Mouse (Mus musculus): ENCODE results near the gene Pde7b. TPM values are rescaled to one million over a fixed set of nuclear protein-coding genes. Genes with fewer than 3 reads are reported as not detected.

The Pde7b gene
- polyA plus RNA-seq, 1 experiment from 2014 or later, result 2.5 TPM

DNA sequence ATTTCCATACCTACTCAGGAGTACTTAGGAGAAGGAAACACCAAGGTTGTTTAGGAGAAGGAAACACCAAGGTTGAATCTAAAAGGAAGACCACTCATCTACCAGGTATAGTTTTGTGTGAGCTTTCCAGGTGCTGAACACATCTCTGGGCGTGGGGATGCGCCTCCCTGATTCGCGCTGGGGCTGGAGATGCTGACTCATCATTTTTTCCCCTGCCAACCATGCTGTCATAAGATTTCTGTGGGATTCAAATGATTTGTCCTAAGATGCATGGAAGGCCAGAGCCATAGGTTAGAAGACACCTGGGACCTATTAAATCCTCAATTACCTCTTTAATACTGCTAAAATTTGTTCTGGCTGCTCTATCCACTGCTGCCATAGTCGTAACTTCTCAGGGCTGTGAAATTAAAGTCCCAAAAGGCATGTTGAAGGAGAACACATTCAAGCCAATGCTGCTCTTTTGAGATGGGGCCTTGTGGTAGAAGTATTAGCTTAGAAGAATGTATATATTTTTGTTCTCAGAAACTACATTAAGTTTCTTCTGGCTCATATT is 157.1 kb downstream of the Pde7b start:
- no peak for ATAC-seq (ENCODE audit: low FRiP score)
- Histone ChIP-seq H3K9ac (no peak overlapping the region), H3K36me3 (replicated peaks) (no peaks in the 10 kb centered on the region), H3K4me3 (replicated peaks) (no peak overlapping the region), H3K9me3 (no peaks in the 10 kb centered on the region), H3K27me3 (no peaks in the 10 kb centered on the region), H3K4me1 (no peaks in the 10 kb centered on the region), H3K27ac (no peak overlapping the region), H3K4me2 (no peak overlapping the region)
- 89% methylated on average over 5 of the region's 5 CpGs for WGBS

DNA sequence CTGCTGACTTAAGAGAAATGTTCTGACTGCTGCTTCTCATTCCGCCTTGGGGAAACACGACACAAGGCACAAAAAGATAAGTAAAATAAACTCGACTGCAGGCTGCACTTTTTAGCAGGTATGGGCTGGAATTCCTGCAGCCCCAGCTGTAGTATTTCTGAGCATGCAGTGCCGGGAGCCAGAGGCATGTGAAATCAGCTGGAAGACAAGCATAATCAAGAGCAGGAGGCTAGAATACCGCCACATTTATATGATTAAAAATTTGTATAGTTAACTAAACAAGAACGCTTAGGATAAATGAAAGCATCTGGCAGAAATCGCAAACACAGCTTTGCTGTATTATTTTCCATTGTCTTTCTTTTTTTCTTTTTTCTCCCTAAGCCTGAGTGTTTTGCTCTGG is 168.4 kb downstream of the Pde7b start:
- no peak overlapping the region for H3K9ac ChIP-seq
- H3K27me3 ChIP-seq, result 0 out of 2 replicates have a peak, but pooled peaks cover 2% of the 10 kb centered on the region
- no peak overlapping the region for H3K4me2 ChIP-seq
- no peaks in the 10 kb centered on the region for H3K4me1 ChIP-seq
- no peaks in the 10 kb centered on the region for H3K36me3 ChIP-seq (replicated peaks)
- no peaks in the 10 kb centered on the region for H3K9me3 ChIP-seq
- ATAC-seq (ENCODE audit: low FRiP score), result no peak
- no peak overlapping the region for H3K4me3 ChIP-seq (replicated peaks)
- 68% methylated on average over 7 of the region's 7 CpGs for WGBS
- no peak overlapping the region for H3K27ac ChIP-seq

DNA sequence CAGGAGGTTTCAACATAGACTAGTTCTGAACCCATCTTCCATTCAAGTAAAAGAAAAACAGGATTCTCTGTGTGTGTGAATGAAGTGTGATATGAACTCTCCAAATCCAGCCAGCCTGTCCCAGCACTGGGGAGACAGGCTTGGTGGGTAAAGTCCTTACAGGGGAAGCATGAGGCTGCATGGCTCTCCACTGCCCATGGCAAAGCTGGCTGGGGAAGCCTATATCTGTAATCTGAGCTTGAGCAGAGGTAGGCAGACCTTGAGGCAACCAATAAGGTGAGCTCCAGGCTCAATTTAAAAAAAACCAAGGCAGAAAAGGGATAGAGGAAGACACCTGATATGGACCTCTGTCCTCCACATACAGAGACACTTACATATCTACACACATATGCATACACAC is 173.5 kb downstream of the Pde7b start:
- Histone ChIP-seq H3K36me3 (replicated peaks) (no peaks in the 10 kb centered on the region), H3K9ac (no peak overlapping the region), H3K9me3 (no peaks in the 10 kb centered on the region), H3K4me1 (peaks cover 21% of the 10 kb centered on the region), H3K27ac (no peak overlapping the region), H3K4me3 (replicated peaks) (no peak overlapping the region), H3K27me3 (peaks cover 12% of the 10 kb centered on the region; the same call in 1 of the 2 replicates), H3K4me2 (no peak overlapping the region)
- no peak for ATAC-seq (ENCODE audit: low FRiP score)

DNA sequence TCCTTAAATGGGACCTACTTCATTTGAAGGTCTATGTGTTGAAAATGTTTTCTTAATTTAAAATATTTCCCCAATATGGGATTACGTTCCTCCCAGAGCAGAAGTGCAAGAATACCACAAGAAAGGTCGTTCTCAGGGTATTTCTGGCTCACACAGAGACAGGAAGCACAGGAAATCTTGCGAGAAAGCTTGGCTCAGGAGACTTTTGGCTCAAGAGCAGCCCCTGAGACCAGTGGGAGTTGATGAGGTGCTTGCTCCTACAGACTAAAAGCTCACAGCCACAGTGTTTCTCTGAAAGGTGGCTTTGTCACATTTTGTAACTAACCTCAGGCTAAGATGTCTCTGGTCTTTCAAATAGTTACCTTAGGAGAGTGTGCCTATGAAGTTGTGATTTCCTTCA is 174.1 kb downstream of the Pde7b start:
- Histone ChIP-seq H3K4me2 (no peak overlapping the region), H3K27me3 (peaks cover 12% of the 10 kb centered on the region; the same call in 1 of the 2 replicates), H3K4me3 (replicated peaks) (no peak overlapping the region), H3K36me3 (replicated peaks) (no peaks in the 10 kb centered on the region), H3K4me1 (peaks cover 21% of the 10 kb centered on the region), H3K9me3 (no peaks in the 10 kb centered on the region), H3K9ac (no peak overlapping the region), H3K27ac (no peak overlapping the region)
- WGBS, result 78% methylated on average over 3 of the region's 3 CpGs
- no peak for ATAC-seq (ENCODE audit: low FRiP score)

DNA sequence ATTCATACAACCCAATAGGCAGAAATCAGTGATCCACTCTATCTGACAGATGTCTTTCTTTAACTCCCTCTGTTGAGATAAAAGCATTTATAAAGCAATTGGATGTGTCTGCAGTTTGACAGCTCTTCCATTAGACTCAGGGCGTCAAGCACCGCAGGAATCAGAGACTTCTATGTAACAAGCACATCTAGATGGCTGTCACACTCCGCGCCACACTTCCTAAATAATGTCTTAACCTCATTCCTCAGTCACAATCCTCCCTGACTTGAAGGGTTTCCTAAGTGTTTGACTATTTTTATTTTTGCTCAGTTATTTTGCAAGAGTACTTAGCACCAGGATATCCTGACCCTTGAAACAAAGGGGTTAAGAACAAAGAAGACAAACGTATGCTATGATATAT is 174.7 kb downstream of the Pde7b start:
- H3K36me3 ChIP-seq (replicated peaks), result no peaks in the 10 kb centered on the region
- ATAC-seq (ENCODE audit: low FRiP score), result 0 out of 2 replicates have a peak, but pooled peaks have one; percentile 18
- WGBS, result 62% methylated on average over 5 of the region's 5 CpGs

DNA sequence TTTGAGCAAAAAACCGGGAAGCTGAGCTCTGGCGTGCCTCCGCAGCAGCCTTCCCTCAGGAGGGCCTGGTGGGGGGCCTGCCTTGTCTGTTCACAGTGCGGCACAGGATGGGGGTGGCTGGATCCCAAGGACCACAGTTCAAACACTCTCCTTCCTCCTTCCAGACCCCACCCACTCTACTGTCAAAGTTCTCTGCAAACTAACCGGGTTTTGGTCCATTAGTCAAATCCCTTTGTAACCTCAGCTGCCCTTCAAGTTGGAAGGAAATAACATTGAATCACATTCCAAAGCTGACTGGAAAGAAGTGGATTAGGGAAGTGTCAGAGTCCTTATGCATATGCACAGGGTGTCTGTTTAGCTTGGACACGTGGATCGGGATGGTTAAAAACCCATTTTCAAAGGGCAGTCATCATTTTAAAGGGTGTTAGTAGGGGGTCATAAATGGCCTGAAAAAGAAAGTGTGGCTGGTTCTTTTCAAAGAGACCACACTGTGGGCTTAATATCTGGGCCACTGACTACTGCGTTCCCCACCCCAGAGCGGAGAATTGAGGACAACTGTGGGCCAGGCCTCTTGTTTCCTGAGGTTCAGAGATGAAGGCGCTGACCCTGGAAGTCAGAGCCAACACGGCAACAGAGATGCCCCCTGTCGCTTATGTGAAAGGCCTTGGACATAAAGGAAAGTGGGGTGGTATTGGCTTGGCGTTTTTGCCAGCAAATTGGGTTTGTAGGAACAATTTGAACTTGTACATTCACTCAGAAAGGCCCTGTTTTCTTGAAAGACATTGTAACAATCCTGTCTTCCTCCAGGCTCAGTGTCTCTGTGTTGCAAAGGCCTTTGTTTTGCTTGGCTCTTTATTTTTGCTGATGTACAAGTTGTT is 175.8 kb downstream of the Pde7b start:
- peaks cover 21% of the 10 kb centered on the region for H3K4me1 ChIP-seq
- H3K36me3 ChIP-seq (replicated peaks), result no peaks in the 10 kb centered on the region
- WGBS, result 9% methylated on average over 13 of the region's 13 CpGs
- no peak overlapping the region for H3K27ac ChIP-seq
- ATAC-seq (ENCODE audit: low FRiP score), result no peak; the same call in 1 of the 2 replicates
- no peak overlapping the region for H3K9ac ChIP-seq
- no peaks in the 10 kb centered on the region for H3K9me3 ChIP-seq
- H3K27me3 ChIP-seq, result peaks cover 12% of the 10 kb centered on the region; the same call in 1 of the 2 replicates
- H3K4me2 ChIP-seq, result peak overlapping the region; percentile 67
- H3K4me3 ChIP-seq (replicated peaks), result peak overlapping the region; percentile 32; the same call in 1 of the 2 replicates

More for the DNA sequence above, 174.7 kb downstream of the Pde7b start:
- H3K9ac ChIP-seq, result no peak overlapping the region
- H3K4me1 ChIP-seq, result peaks cover 21% of the 10 kb centered on the region
- no peak overlapping the region for H3K27ac ChIP-seq
- H3K4me3 ChIP-seq (replicated peaks), result no peak overlapping the region
- no peak overlapping the region for H3K4me2 ChIP-seq
- no peaks in the 10 kb centered on the region for H3K9me3 ChIP-seq
- H3K27me3 ChIP-seq, result peaks cover 12% of the 10 kb centered on the region; the same call in 1 of the 2 replicates

DNA sequence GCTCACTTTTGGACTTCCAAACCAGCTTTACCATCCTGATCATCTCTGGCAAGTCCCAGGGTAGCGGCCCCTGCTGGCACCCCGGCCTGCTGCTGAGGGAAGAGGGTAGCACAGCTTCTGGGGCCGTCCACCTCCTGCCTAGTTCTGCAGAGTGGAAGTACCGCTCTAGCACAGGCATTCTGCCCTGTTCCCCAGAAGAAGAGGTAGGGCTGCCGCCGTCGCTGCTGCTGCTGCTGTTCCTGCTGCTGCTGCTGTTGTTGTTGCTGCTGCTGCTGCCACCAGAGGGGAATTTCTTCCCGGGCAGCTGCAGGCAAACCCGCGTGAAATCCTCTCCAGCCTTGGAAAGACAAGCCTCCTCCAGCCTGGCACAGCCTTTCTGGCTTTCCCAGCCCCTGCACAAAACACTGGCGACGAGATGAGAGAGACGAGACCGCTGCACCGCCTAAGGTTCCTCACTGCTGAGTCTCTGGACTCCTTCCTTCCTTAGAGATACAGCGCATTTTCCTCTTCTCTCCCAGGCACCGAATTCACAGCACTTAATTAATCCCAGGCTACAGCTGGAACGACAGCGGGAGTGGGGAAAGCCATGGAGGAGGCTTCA is 176.8 kb downstream of the Pde7b start:
- under 1% methylated on average over 19 of the region's 19 CpGs for WGBS
- Histone ChIP-seq H3K4me2 (peak overlapping the region; percentile 67), H3K36me3 (replicated peaks) (no peaks in the 10 kb centered on the region), H3K27me3 (peaks cover 12% of the 10 kb centered on the region; the same call in 1 of the 2 replicates), H3K4me3 (replicated peaks) (peak overlapping the region; percentile 32), H3K27ac (peak overlapping the region; percentile 53), H3K9me3 (no peaks in the 10 kb centered on the region), H3K4me1 (peaks cover 21% of the 10 kb centered on the region), H3K9ac (peak overlapping the region; percentile 44)
- ATAC-seq (ENCODE audit: low FRiP score), result peak; percentile 73

DNA sequence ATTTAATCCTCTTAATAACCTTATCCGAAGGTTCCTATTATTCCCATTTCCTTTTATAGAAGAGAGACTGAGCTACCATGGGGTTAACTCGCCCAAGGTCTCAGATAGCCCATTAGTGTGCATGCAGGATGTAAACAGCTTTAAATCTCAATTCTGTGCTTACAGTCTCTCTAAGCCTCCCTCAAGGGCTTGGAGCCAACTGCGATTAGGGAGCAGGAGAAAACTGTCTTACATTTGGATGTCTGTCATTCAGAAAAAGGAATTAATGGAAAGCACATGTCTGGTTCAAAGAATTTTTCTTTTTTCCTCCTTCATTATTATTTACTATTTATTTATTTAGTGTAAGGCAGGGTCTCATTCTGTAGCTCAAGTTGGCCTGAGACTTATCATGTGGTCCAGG is 181.8 kb downstream of the Pde7b start:
- Histone ChIP-seq H3K27ac (no peak overlapping the region), H3K9ac (no peak overlapping the region), H3K36me3 (replicated peaks) (no peaks in the 10 kb centered on the region), H3K4me3 (replicated peaks) (no peak overlapping the region), H3K27me3 (peaks cover 7% of the 10 kb centered on the region; the same call in 1 of the 2 replicates), H3K9me3 (no peaks in the 10 kb centered on the region), H3K4me1 (peaks cover 6% of the 10 kb centered on the region), H3K4me2 (no peak overlapping the region)
- no peak for ATAC-seq (ENCODE audit: low FRiP score)
- WGBS, result 55% methylated on average over 3 of the region's 3 CpGs

DNA sequence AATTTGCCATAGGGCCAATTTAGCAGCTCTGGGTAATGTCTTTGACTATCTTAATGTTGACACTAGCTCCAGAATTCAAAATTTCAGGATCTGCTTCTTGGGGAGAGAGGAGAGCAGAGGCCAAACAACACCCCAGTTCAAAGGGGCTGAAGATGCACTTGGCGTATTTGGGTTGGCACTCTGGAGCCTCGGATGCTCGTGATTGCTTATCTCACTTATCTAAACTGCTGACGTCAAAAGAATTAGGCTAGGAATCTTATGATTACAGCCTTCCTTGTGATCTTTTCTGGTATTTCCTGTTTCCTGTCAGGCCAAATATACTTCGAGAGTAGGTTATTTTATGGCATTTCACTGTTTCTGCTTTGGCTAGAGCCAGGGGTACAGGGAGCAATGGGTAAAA is 191.1 kb downstream of the Pde7b start:
- no peaks in the 10 kb centered on the region for H3K4me1 ChIP-seq
- H3K27me3 ChIP-seq, result no peaks in the 10 kb centered on the region
- no peak overlapping the region for H3K27ac ChIP-seq
- no peaks in the 10 kb centered on the region for H3K9me3 ChIP-seq
- whole genome bisulfite sequencing, result 70% methylated on average over 5 of the region's 5 CpGs
- no peak overlapping the region for H3K4me2 ChIP-seq
- no peak for ATAC-seq (ENCODE audit: low FRiP score)
- H3K9ac ChIP-seq, result no peak overlapping the region
- no peak overlapping the region for H3K4me3 ChIP-seq (replicated peaks)
- no peaks in the 10 kb centered on the region for H3K36me3 ChIP-seq (replicated peaks)

DNA sequence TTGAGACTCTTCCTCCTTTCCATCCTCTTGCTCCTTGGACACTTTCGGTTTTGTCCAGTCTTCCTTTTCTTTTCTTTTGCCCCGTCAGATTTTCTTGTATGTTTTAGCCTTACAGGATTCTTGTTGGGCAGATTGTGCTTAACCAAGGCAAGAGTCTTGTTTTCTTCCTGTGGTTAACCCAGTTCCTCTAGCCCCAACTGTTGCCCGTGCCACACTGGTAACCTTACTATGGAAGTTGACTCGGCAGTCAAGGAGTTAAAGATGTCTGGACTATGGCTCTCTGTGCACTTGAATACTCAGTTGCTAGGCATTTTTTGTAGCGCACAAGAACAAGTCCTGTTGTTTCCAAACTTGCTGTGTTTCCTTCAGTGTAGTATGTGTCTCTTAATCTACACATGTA is 193.0 kb downstream of the Pde7b start:
- no peak for ATAC-seq (ENCODE audit: low FRiP score)
- H3K4me2 ChIP-seq, result no peak overlapping the region
- H3K9me3 ChIP-seq, result no peaks in the 10 kb centered on the region
- H3K27me3 ChIP-seq, result no peaks in the 10 kb centered on the region
- no peak overlapping the region for H3K9ac ChIP-seq
- H3K4me3 ChIP-seq (replicated peaks), result no peak overlapping the region
- H3K27ac ChIP-seq, result no peak overlapping the region
- WGBS, result 86% methylated on average over 5 of the region's 5 CpGs
- H3K4me1 ChIP-seq, result no peaks in the 10 kb centered on the region
- no peaks in the 10 kb centered on the region for H3K36me3 ChIP-seq (replicated peaks)

DNA sequence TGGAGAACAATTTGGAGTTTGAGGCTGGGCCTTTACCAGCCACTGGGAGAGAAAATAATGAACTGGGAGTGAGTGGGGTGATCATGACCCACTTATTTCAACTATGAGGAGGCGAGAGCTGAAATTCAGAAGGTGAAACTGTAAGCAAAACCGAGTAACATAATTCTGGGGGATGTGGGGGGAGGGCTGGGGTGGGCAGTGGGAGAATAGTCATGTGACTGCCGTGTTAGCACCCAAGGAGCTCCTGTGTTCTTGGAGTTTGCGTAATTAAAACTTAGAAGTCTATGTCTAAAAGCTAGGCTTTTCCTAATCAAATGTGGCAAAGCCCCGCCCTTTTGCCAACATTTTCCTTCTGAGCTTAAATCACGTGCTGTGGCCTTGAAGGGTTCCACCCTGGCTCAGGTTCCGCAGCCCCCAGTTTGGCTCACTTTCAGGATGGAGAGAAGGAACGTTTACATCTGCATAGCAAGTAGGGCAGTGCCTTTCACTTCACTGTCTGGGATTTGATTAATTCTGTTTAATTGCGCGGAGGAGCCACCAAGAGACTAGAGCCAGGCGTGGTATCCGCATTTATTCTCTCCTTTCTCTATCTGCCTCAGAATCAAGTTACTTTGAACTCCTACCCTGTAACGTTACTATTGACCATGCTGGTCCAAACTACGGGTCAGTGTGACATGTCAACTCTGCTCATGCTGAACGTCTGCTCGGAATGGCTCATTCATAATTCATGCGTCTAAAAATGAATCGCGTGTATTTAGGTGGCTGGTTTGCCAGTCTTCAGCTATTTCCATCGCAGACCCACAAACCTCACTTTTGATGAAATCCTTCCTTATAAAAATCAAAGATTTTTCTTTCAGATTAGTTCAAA is 196.1 kb downstream of the Pde7b start:
- H3K4me3 ChIP-seq (replicated peaks), result no peak overlapping the region
- H3K27me3 ChIP-seq, result no peaks in the 10 kb centered on the region
- no peaks in the 10 kb centered on the region for H3K36me3 ChIP-seq (replicated peaks)
- no peak overlapping the region for H3K27ac ChIP-seq
- H3K4me2 ChIP-seq, result no peak overlapping the region
- H3K9ac ChIP-seq, result no peak overlapping the region
- no peaks in the 10 kb centered on the region for H3K4me1 ChIP-seq
- no peaks in the 10 kb centered on the region for H3K9me3 ChIP-seq
- WGBS, result 72% methylated on average over 20 of the region's 20 CpGs
- peak; percentile 68; the same call in 1 of the 2 replicates for ATAC-seq (ENCODE audit: low FRiP score)

DNA sequence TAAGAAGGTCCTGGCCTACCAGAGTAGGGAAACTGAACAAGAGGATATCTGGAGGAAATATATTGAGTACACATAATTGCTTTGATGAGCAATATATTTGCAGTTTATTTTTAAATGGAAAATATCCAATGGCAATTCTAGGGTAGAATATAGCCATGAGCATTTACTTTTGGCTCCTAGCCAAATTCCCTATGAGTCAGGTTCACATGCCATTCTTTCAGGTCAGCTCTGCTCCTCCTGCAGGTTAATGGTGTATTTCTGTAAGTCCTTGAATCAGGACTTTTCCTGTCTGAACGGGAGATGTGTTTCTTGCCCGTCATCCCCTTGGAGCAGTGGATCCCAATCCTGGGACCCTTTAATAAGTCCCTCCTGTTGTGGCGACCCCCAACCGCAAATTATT is 197.1 kb downstream of the Pde7b start:
- Histone ChIP-seq H3K27ac (no peak overlapping the region), H3K9ac (no peak overlapping the region), H3K4me1 (no peaks in the 10 kb centered on the region), H3K9me3 (no peaks in the 10 kb centered on the region), H3K4me2 (no peak overlapping the region), H3K27me3 (no peaks in the 10 kb centered on the region), H3K36me3 (replicated peaks) (no peaks in the 10 kb centered on the region), H3K4me3 (replicated peaks) (no peak overlapping the region)
- no peak for ATAC-seq (ENCODE audit: low FRiP score)
- WGBS, result 92% methylated on average over 4 of the region's 4 CpGs
